Mouse (Mus musculus) frontal cortex, adult 2 months (tissue): Measurements from ENCODE around the gene Arsk. TPM values are rescaled to one million over a fixed set of nuclear protein-coding genes. Genes with fewer than 3 reads are reported as not detected.

ENCODE experiments used
- DNase-seq, 2 experiments: peaks; one replicate each; pipeline ENCODE4 v3.0.0; 2022; ENCODE audit warnings: low spot score in 1 of 2; ENCODE audit errors: extremely low spot score in 1 of 2
- polyA plus RNA-seq: library from polyadenylated mRNA; depleted of rRNA; stranded (reverse); fragments of >200 nt; gene quantifications from 2 replicates; pipeline ENCODE4 v1.2.3, GENCODE M21; 2012; rRNA removed

Arsk gene
- polyA plus RNA-seq: 5.1 and 6.3 TPM in 2 replicates

GRCm38 (mm10) chr13:76098493-76099303 lies at the start of gene Arsk, which contains the start of gene Ttc37:
Gene Arsk (minus strand): TSS chr13:76098660.
Gene Ttc37 (plus strand): TSS chr13:76098734.
- DNase-seq: peak; percentile 91 to 97

- no peak for DNase-seq
Observed at GRCm38 (mm10) chr13:76141117-76141808, 42.8 kb upstream of the Arsk start.

- DNase-seq: no peak
Observed at GRCm38 (mm10) chr13:76138862-76139261, 40.4 kb upstream of the Arsk start.

GRCm38 (mm10) chr13:76132415-76132814 lies 34.0 kb upstream of the Arsk start:
- DNase-seq: no peak

- peak in 1 of 2 experiments; percentile 9 for DNase-seq
Observed at GRCm38 (mm10) chr13:76128799-76129198, 30.3 kb upstream of the Arsk start.

GRCm38 (mm10) chr13:76109069-76109824 lies 10.8 kb upstream of the Arsk start:
- DNase-seq: no peak

- DNase-seq: no peak
Observed at GRCm38 (mm10) chr13:76101989-76102388, 3.5 kb upstream of the Arsk start.

- DNase-seq: peak; percentile 17 to 61
Observed at GRCm38 (mm10) chr13:76098116-76098492, 356 bp downstream of the Arsk start.

- no peak for DNase-seq
Observed at GRCm38 (mm10) chr13:76074323-76074722, 24.1 kb downstream of the Arsk start.

- DNase-seq: no peak
Observed at GRCm38 (mm10) chr13:76064363-76064945, 34.0 kb downstream of the Arsk start.

- no peak for DNase-seq
Observed at GRCm38 (mm10) chr13:76063548-76063947, 34.9 kb downstream of the Arsk start.

GRCm38 (mm10) chr13:76062569-76062968 lies 35.9 kb downstream of the Arsk start:
- DNase-seq: no peak

- no peak for DNase-seq
Observed at GRCm38 (mm10) chr13:76062126-76062525, 36.3 kb downstream of the Arsk start.

- DNase-seq: no peak
Observed at GRCm38 (mm10) chr13:76059591-76059990, 38.9 kb downstream of the Arsk start.

- DNase-seq: peak in 1 of 2 experiments; percentile 66
Observed at GRCm38 (mm10) chr13:76057267-76058069, 41.0 kb downstream of the Arsk start.

GRCm38 (mm10) chr13:76056896-76057266 lies 41.6 kb downstream of the Arsk start, which contains the start of gene Gpr150:
Gene Gpr150 (minus strand): TSS chr13:76056996.
- DNase-seq: no peak

- DNase-seq: peak; percentile 41 to 82
Observed at GRCm38 (mm10) chr13:76056261-76056724, 42.2 kb downstream of the Arsk start.

- peak; percentile 30 to 40 for DNase-seq
Observed at GRCm38 (mm10) chr13:76055391-76056232, 42.8 kb downstream of the Arsk start.

GRCm38 (mm10) chr13:76044971-76045370 lies 53.5 kb downstream of the Arsk start:
- no peak for DNase-seq
